Mouse (Mus musculus) testis, postnatal 10 days (tissue): ENCODE measurements around the gene Ttc30a2.

Experiments
- DNase-seq: peaks from one replicate; pipeline ENCODE4 v3.0.0; 2021; ENCODE audit warnings: low spot score

The Ttc30a2 gene

DNA sequence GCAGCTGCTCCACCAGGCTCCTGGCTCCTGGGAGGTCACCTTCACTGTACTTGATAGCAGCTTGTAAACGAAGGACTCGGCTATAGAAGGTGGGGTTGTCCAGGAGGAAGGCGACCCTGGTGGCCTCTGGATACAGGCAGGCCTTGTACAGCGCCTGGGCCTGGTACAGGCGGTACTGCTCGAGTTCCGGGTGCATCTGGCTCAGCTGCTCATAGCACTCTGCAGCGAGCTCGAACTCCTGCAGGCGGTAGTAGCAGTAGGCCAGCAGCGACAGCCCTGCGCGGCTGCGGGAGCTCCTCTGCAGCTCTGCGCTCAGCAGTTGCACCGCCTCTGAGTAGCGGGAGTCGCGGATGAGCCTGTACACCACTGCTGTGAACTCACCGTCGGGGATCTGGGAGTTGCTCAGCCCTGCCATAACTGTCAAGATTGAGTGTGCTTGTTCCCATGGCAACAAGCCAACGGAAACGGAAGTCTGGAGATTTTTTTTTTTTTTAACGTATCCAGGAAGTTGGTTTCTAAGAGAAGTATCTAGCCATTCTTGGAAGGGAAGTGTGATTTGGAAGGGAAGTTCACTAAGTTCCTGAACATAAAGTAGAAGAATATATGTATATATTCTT is at the start of gene Ttc30a2:
Gene Ttc30a2 (minus strand): TSS at position 419 of the 617 bp plus-strand sequence.
- DNase-seq: peak; percentile 51

DNA sequence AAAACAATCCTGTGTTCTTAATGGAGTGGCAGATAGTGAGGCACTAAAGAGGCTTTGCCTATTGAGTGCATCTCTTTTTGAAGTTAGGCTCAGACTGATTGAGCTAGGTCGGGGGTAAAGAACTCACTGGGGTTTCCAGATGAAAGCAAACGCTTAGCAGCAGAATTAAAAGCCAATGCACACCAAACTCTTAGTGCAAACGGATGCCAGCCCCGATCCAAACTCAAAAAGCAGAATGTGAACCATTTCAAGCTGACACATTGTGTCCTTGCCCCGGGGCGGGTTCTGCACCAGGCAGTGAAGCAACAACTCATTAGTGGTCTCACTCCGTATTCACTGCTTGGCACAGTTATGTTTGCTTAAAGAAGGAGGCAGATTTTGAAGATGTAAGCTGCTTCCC is 38.9 kb upstream of the Ttc30a2 start:
- DNase-seq: no peak

- DNase-seq: no peak
Observed at GRCm38 (mm10) chr2:76016136-76016535, 38.2 kb upstream of the Ttc30a2 start.

DNA sequence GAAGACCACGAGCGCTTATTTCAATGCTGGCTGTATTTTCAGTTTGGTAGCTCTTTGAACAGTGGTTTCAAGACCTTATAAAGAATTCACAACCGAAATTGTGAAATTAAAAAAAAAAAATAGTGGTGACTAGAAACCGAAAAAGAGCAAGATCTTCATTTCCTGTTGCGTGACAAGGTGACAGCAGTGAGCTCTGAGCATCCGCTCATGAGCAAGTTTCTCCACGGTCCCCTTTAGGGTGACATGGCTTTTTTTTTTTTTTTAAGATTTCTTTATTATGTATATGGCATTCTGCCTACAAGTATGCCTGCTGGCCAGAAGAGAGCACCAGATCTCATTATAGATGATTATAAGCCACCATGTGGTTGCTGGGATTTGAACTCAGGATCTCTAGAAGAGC is 37.5 kb upstream of the Ttc30a2 start:
- DNase-seq: no peak

DNA sequence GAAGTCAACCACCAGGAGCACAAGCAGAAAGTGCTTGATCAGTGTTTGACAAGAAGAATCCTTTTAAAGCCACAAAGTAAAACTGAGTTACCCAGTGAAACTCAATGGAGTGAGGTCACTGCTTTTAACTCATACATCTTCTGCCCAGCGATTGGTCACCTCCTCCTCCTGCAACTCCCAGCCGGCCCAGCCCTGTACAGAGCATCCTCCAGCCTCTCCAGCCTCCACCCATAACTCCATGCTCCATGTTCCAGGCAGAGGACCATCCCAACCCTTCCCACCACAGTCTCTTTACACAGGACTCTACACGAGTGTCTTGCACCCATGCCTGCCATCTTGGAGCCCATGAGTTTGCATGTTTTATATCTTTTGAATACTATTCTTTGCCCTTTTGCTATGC is 36.7 kb upstream of the Ttc30a2 start:
- no peak for DNase-seq

DNA sequence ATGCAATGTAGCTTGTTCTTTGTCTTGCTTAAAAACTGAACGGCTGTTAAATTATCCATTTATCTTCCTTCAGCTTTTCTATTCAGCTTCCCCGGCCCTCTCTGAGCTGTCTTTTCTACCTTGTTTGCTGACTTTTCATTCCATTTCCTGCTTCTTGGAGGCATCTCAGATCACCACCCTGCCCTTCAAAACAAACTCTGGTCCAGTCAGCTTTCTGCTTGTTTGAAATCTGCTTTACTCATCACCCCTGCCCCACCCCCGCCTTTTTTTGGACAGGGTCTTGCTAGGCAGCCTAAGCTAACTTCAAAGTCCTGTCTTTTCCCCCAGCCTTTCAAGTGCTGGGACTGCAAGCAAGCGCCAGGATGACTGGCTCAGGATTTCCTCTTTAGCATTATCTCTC is 28.2 kb upstream of the Ttc30a2 start:
- no peak for DNase-seq

- no peak for DNase-seq
Observed at GRCm38 (mm10) chr2:76002899-76003298, 24.9 kb upstream of the Ttc30a2 start.

- DNase-seq: peak; percentile 81
Observed at GRCm38 (mm10) chr2:76001392-76001791, 23.4 kb upstream of the Ttc30a2 start.

- DNase-seq: no peak
Observed at GRCm38 (mm10) chr2:75999636-76000035, 21.7 kb upstream of the Ttc30a2 start.

DNA sequence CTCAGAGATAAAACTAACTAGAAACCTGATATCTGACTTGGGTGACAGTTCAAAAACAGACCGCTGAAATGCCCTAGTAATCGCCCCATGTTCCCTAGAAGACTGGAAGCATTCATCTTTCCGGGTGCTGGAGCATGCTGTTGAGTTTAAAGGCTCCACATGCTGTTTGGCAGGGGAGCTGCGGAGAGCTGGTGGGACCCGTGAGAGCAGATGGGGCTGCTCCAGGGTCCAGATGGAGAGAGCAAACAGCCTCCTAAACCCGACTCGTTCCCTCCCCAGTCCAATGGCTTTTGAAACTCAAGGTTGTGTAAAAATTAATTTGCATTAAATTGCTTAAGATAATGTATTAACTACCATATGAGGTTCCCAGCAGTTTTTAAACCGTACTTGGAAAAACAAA is 20.7 kb upstream of the Ttc30a2 start:
- no peak for DNase-seq

DNA sequence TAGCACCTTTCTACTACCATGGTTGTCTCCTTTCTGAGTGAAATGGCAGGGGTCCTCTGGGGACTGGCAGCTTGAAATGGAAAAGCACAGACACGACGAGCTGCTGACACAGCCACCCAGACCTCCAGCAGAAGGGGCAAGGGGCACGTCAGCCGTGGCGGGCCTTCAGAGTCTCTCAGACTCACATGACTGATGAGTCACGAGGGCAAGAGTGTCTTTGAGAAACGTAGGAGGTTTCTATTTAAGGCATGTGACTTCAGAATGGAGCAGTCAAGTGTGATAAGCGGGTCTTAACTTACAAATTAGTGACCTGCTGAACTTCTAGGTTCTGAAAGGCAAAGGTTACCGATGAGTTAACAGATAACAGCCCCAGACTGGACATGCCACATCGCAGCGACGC is 19.8 kb upstream of the Ttc30a2 start:
- no peak for DNase-seq

DNA sequence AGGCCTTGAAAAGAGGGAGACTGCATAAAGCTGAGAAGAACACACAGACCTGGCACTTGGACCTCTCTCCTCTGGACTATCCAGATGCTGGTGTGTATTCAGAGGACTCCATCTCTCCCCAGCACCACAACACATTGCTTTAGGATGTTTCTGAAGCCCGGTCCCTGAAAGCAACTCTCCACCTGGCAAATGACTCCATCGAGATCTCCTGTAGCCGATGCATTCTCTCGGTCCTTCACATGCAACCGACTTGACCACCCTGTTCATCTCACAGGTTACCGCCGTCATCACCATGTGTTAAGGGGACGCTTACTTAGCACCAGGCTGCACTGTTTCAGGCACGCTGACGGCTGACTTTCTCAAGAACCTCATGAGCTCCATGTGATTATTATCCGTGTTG is 16.9 kb upstream of the Ttc30a2 start:
- no peak for DNase-seq

- no peak for DNase-seq
Observed at GRCm38 (mm10) chr2:75991581-75992205, 13.7 kb upstream of the Ttc30a2 start.

GRCm38 (mm10) chr2:75990885-75991539 is 13.0 kb upstream of the Ttc30a2 start:
- peak; percentile 88 for DNase-seq

GRCm38 (mm10) chr2:75989694-75990093 is 11.7 kb upstream of the Ttc30a2 start:
- DNase-seq: no peak

- no peak for DNase-seq
Observed at GRCm38 (mm10) chr2:75988779-75989363, 10.9 kb upstream of the Ttc30a2 start.

DNA sequence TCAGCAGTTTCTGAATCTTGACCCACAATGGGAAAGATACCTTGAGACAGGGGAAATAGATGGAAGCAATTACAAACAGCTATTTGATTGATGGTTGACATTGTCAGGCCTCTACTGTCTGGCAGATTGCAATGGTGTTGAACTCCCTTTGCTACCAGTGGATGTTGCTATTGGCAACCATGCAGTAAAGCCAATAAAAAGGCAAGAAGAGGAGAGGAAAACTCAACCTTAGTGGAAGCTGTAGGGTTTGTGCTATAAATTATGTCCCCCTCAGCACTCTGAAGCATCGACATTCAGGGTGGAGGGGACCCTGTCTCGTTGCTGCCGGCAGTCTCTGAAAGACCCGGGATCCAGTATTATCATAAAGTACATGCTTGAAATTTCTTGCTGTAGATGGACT is 10.4 kb upstream of the Ttc30a2 start:
- no peak for DNase-seq

DNA sequence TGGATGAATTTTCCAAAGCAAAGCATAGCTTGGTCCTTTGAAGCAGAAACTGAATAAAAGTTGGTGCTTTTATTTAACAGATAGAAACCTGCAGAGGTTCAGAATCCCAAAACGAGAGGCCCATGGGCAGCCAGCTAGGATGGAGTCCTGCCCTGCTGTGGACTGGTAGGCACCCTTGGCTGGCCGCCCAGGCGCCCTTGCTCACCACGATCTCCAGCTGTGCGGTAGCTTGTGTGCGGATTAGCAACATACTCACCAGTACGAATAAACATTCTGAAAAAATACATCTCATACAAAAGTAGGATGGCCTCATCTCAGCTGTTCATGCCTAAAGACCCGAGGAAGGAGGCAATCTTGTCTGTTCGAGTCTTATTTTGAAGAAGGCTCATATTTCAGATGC is 9.8 kb upstream of the Ttc30a2 start:
- no peak for DNase-seq

GRCm38 (mm10) chr2:75985124-75985523 is 7.2 kb upstream of the Ttc30a2 start:
- DNase-seq: peak; percentile 52

DNA sequence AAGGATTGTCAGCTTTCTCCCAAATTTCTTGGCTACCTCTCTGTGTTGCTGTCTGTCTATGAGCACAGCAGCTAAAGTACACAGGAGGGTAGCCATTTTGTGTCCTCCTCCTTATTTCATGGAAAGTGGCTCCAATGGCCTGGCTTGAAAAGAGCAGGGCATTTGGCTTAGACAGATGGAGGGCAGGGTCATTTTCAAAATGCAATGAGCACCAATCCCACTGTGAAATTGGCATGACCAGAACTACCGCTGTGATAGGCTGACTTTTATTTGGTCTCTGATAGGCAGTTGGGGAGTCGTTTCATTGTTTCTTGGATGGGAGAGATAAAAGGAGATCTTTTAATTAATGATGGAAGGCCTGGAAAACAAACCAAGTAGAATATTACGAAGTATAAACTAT is 5.9 kb upstream of the Ttc30a2 start:
- no peak for DNase-seq

DNA sequence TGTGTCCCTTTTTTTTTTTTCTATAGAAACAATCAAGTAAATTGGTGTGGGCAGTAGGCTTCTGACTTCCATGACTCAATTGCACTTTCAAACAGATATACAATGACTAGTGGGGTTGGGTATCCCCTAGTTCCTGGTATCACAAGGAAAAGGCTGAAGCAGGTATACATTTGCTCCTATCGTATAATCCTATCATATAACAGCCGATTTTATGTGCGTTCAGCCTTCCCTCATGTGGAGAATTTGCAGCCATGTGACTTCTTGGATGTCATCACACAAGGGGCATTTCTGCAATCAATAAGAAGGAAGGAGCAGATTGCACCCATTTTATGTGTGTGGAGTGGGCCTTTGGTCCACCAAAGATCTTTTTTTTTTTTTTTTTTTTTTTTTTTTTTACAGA is 5.1 kb upstream of the Ttc30a2 start:
- no peak for DNase-seq

DNA sequence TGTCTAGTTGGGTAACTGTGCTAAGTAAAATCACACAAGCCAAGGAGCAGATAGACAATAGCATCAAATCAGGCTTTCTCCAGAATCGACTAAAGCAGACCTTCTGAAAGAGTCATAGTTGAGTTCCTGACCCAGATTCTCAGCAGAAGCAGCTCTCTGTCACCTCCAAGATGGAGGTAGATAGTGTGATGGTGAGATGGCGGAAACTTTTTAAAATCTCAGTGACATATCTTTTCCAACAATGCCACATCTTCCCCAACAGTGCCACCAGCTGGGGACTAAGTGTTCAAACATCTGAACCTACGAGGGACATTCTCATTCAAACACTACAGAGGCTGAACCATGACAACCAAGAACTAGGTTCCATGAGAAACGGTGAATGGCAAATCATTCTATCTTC is 4.7 kb upstream of the Ttc30a2 start:
- no peak for DNase-seq

DNA sequence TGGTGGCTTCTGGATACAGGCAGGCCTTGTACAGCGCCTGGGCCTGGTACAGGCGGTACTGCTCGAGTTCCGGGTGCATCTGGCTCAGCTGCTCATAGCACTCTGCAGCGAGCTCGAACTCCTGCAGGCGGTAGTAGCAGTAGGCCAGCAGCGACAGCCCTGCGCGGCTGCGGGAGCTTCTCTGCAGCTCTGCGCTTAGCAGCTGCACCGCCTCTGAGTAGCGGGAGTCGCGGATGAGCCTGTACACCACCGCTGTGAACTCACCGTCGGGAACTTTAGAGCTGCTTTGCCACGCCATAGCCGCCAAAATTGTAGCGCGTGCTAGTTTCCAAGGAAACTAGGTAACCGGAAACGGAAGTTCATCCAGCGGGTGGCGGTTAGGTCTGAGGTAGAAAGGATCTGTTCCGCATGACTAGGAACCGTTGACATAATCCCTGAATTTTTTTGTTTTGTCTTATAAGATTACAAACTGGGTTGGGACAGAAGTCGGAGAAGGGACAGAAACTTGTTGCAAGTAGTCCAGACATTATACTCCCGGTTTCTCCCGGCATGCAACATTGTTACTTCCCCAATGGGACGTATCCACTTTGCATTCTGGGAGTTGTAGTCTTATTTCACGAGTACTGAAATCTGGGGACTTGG is 3.6 kb upstream of the Ttc30a2 start, which contains the start of gene Ttc30a1:
Gene Ttc30a1 (minus strand): TSS at position 528 of the 642 bp plus-strand sequence.
- peak; percentile 78 for DNase-seq
